Mouse (Mus musculus): ENCODE data around the gene Etl4. TPM values are rescaled to one million over a fixed set of nuclear protein-coding genes. Genes with fewer than 3 reads are reported as not detected.

The Etl4 gene
- total RNA-seq, 1 experiment from 2014 or later = 41.4 TPM

DNA sequence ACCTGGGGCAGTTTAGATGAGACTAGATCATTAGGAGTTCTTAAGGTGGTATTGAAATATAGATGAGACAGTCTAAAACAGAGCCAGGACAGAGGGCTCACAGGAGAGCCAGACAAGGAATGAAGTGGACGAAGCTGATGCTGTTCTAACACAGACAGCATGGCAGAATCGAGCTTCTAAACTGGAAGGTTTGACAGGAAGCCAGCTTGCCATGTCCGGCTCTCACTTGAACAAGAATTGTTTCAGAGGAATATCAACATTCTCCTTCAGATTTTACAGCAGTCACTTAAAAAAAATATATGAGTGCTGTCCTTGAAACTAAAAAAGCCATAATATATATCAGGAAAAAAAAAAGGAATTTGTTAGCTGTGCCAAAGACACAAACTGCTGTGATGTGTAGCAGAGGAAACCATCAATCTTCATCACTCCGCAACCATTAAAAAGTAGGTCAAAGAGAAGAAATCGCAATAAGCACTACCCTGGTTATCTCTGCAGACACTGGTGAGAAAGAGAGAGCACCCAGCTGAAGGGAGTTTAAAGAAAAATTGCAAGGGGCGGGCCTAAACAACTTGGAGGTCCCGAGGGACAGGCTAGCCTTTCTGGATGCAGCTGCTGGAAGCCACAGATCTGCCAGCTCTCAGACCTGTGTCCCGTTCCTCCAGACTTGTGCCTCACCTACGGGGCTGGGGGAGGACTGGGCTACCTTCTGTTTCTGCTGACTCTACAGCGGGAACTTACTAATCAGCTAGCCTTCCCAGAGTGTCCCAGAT is 534.3 kb downstream of the Etl4 start:
- DNase-seq = peak; percentile 7

- peak; percentile 10 for DNase-seq
Observed at GRCm38 (mm10) chr2:20445156-20446155, 535.9 kb downstream of the Etl4 start.

DNA sequence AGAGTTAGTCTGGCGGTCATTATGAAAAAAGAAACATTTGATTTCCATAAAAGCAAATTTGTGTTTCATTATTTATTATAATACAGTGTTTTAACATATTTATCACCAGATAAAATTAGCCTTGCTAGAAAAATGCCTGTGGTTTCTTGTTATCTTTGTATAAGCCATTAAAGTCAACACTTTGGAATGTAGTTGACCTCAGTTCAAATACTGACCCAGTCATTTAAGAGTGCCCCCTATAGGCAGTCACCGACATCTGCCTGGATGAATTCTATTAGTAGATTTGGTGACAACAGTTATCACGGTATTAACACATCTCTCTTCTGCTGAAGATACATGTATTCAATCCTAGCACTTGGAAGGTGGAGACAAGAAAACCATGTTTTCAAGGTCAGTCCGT is 536.6 kb downstream of the Etl4 start:
- no peak for DNase-seq

DNA sequence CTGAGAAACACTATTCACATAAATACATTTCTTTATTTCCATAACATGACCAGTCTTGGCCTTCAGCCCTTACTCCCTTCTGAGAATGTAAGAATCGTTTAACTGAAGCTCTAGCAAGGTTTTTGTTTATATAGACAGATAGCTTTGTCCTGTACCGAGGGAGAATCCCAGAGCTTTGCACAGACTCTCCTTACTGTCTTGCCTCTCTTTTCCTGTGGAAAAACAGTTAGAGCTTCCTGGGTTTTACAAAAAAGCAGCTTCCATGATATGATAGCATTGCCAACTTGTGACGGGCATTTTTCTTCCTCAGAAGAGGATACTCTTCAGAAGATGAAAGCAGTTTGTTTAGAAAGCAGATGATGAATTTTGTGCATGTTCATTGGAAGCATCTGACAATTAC is 541.4 kb downstream of the Etl4 start:
- no peak for DNase-seq

GRCm38 (mm10) chr2:20453506-20454206 is 544.1 kb downstream of the Etl4 start:
- no peak for DNase-seq

DNA sequence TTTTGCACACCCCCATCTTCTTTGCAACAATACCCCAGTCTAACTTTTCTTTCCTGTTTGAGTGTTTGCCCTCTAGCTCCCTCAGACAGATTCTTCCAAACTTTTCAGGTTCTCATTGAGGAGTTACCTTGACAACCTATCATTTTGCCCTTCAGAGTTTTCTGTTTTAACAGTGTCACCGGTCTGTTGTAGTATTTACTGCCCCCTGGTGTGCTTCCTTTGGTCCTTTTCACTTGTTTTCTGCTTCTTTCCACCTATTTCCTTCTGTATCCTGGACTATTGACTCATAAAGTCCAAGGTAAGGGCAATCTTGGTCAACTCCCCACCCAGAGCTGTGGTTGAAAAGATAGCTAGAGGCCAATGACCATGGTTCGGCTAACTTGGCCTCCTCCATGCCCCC is 569.6 kb downstream of the Etl4 start:
- no peak for DNase-seq

DNA sequence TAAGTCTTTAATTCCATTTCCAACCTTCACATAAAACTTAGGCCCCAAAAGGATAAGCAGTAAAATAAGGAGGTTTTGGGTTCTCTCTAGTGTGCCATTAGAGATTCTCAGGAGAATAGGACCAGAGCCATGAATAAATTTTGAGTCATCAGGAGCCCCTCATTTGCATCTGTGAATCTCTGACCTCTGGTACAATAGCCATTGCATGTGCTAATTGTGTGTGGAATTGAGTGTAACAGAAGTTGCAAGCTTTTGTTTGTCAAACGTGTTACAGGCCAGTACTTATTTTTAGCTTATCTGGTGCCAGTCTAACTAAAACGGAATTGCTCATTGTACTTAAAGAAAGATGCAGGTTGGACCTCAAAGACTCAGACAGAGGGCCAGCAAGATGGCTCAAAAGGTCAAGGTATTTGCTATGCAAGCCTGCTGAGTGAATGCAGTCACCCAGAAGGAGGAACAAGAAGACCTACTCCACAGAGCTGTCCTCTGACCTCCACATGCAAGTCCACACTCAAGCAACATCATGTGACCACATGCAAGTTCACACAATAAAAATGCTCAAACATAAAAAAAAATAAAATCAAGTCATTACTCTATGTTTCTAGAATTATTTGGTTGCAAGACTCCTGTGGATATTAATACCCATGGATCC is 576.7 kb downstream of the Etl4 start:
- DNase-seq = no peak

- DNase-seq = no peak
Observed at GRCm38 (mm10) chr2:20489090-20489489, 579.5 kb downstream of the Etl4 start.

DNA sequence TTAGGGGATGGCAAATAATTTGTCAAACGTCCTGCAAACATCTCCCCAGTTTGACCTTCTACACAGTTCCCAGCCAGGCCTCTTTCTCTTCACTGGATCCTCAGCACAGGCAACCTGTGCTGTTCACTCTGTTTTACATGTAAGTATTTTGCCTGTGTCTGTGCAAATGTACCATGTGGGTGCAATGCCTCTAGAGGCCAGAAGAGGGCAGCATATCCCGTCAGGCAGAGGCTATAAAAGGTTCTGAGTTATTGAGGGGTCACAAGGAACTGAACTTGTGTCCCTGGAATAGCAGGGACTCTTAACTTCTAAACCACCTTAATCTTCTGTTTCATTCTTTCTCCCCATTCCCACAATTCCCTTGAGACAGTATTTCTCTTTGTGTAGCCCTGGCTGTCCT is 582.5 kb downstream of the Etl4 start:
- DNase-seq = peak; percentile 10

GRCm38 (mm10) chr2:20493806-20494205 is 584.2 kb downstream of the Etl4 start:
- no peak for DNase-seq

DNA sequence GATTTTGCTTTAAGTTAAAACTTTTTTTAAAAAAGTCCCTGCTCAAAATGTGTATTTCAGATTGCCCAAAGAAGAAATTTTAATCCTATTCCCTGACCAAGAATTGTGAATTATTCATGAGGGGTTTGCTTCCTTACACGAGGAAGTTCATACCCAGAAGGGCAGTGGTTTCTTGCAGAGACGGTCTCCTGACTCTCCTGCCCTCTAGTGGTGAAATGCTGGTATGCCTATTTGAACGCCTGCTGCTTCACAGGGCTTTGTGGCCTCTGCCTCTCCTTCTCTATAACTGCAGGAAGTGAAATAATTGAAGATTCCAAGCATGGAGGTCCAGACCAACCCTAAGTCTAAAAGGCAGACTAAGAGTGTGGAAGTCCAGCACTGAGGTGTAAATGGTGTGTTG is 585.1 kb downstream of the Etl4 start:
- DNase-seq = peak; percentile 75

- no peak for DNase-seq
Observed at GRCm38 (mm10) chr2:20496219-20496800, 586.7 kb downstream of the Etl4 start.

DNA sequence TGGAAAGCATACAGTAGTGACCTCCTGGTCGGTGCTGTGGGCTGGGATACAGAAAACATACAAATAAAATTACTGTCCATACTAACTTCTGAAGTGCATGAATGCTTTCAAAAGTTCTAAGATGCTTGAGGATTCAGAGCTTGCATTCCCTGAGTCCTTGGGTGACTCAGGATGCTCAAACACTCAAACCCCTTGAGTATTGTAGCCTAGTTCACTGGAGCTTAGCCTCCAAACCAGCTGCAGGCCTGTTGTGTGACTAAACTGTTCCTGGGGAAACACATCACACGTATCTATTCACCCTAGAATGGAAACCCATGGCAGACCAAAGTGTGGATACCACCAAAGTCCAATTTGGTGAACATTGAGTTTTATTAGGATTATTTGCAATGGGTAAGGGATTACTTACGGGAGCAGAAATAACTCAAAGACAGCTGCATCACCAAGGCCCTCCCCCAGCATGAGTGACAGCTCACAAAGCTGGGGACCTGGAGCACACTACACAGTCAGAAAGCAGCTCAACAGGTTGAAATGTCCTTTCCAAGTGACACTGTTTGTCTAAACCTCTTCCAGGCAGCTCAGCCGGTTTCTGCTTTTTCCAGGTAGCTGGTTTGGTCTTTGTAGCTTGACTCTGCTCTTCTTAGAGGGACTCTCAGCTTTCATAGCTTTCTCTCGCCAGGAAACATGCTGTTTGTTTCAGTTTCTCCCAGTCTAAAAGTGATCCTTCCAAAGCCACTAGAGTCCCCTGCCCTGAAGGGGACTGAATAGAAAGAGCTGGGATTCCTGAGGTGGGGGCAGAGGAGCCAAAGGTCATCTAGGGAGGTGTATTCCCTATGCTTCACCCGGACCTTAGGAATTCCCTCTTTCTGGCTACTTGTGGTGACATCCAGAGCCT is 598.5 kb downstream of the Etl4 start:
- no peak for DNase-seq

GRCm38 (mm10) chr2:20508724-20509052 is 599.1 kb downstream of the Etl4 start:
- DNase-seq = no peak

DNA sequence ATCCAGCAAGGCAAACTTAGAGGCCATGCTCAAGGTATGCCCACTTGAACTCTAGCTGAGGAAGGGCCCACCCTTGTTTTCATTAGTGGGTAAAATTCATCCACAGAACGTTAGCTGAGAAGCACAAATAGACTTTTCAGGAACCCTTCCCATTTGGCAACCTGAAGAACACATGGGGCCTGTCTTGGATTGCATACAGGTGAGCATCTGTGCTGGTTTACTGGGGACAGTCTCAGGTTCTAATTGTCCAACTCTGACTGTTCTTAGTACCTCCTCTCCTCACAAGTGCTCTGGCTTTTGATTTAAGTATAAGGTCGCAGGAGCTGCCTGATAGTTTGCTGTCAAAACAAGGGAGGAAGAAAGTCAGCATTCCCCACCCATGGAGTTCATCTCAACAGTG is 600.5 kb downstream of the Etl4 start:
- no peak for DNase-seq

GRCm38 (mm10) chr2:20516270-20516865 is 606.8 kb downstream of the Etl4 start:
- no peak for DNase-seq

DNA sequence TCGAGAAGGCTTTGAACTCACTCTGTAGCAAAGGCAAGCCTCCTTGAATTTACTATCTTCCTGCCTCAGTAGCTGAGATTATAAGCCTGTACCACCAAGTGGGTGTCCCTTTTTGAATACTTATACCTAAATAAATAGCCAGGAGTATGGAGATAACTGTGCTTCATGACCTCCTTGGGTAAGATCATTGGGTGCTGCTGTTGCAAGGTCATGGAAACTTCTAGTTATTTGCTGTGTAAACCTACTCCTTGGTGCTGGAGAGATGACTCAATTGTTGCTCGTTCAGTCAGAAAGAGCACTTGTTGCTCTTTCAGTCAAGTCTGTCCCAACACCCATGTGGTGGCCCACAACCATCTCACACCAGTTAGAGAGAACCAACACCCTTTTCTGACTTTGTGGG is 608.3 kb downstream of the Etl4 start:
- no peak for DNase-seq

- DNase-seq = peak; percentile 35
Observed at GRCm38 (mm10) chr2:20518506-20518905, 608.9 kb downstream of the Etl4 start.

GRCm38 (mm10) chr2:20519447-20520098 is 610.0 kb downstream of the Etl4 start:
- DNase-seq = peak; percentile 75

DNA sequence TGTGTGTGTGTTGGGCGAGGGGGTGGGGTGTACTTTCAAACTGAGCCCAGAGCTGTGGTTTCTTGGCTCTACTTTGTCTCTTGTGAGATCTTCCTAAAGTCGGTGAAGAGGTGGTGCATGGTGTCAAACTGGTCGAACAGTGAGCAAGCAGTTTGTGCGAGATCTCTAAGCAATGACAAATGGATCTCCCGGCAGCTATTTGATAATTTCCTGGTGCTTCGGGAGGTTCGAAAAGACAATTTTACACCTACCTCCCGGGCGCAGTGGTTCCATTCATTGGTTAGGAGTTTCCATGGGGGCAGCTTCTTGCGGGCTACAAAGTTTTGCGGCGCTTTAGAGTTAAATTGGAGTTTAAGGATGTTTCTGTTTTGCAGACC is 610.5 kb downstream of the Etl4 start:
- DNase-seq = no peak

All from adrenal gland, postnatal 14 days (tissue).